Mouse (Mus musculus) ovary, postnatal 10 days (tissue): ENCODE measurements around the gene Mettl21e.
"Not testable (repeated sequence)": the region's sequence is repeated elsewhere in the genome, so short reads cannot be mapped to it uniquely, and the experiment has no call there.

ENCODE experiments used
- DNase-seq: peaks from one replicate; pipeline ENCODE4 v3.0.0; 2022; ENCODE audit warnings: low spot score

The Mettl21e gene

GRCm38 (mm10) chr1:44218876-44219275 lies at the start of gene Mettl21e:
Gene Mettl21e (minus strand): TSS chr1:44218961.
- no peak for DNase-seq

- DNase-seq: not testable (repeated sequence)
Observed at GRCm38 (mm10) chr1:44240440-44240839, 21.7 kb upstream of the Mettl21e start.

GRCm38 (mm10) chr1:44239969-44240368 lies 21.2 kb upstream of the Mettl21e start:
- no peak for DNase-seq

- no peak for DNase-seq
Observed at GRCm38 (mm10) chr1:44237305-44237704, 18.5 kb upstream of the Mettl21e start.

GRCm38 (mm10) chr1:44235311-44235710 lies 16.6 kb upstream of the Mettl21e start:
- DNase-seq: no peak

- not testable (repeated sequence) for DNase-seq
Observed at GRCm38 (mm10) chr1:44234531-44234930, 15.8 kb upstream of the Mettl21e start.

- no peak for DNase-seq
Observed at GRCm38 (mm10) chr1:44229044-44229443, 10.3 kb upstream of the Mettl21e start.

GRCm38 (mm10) chr1:44217118-44217517 lies 1.6 kb downstream of the Mettl21e start:
- no peak for DNase-seq

GRCm38 (mm10) chr1:44216352-44217116 lies 2.2 kb downstream of the Mettl21e start:
- no peak for DNase-seq

- DNase-seq: no peak
Observed at GRCm38 (mm10) chr1:44214443-44214842, 4.3 kb downstream of the Mettl21e start.

GRCm38 (mm10) chr1:44202876-44203275 lies 15.9 kb downstream of the Mettl21e start:
- DNase-seq: no peak

GRCm38 (mm10) chr1:44198273-44199171 lies 20.2 kb downstream of the Mettl21e start:
- no peak for DNase-seq

- no peak for DNase-seq
Observed at GRCm38 (mm10) chr1:44186396-44186795, 32.4 kb downstream of the Mettl21e start.

- no peak for DNase-seq
Observed at GRCm38 (mm10) chr1:44178086-44178485, 40.7 kb downstream of the Mettl21e start.

GRCm38 (mm10) chr1:44173903-44174302 lies 44.9 kb downstream of the Mettl21e start:
- no peak for DNase-seq

- no peak for DNase-seq
Observed at GRCm38 (mm10) chr1:44172656-44173055, 46.1 kb downstream of the Mettl21e start.

- DNase-seq: no peak
Observed at GRCm38 (mm10) chr1:44167859-44168383, 50.8 kb downstream of the Mettl21e start.

GRCm38 (mm10) chr1:44162389-44162788 lies 56.4 kb downstream of the Mettl21e start:
- no peak for DNase-seq

GRCm38 (mm10) chr1:44161818-44162217 lies 56.9 kb downstream of the Mettl21e start:
- DNase-seq: no peak

- DNase-seq: no peak
Observed at GRCm38 (mm10) chr1:44158317-44158716, 60.4 kb downstream of the Mettl21e start.

GRCm38 (mm10) chr1:44155287-44155686 lies 63.5 kb downstream of the Mettl21e start:
- no peak for DNase-seq
